In the genomic region with DNA sequence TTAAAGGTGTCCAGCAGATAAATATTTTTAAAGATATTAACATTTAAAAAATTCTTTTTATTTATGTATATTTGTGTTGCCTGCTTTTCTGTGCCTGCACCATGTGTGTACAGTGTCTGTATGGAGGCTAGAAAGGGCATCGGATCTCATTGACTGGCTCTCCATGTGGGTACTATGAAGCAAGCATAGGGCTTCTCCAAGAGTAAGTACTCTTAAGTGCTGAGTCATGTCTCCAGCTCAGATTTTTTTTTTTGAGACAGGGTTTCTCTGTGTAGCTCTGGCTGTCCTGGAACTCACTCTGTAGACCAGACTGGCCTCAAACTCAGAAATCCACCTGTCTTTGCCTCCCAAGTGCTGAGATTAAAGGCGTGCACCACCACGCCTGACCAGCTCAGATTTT, we compare ENCODE assay signal across 8 mouse cellular contexts. TPM values are rescaled to one million over a fixed set of nuclear protein-coding genes. Genes with fewer than 3 reads are reported as not detected.
DNase-seq lines count a peak whose midpoint lies in the region; ATAC-seq and TF ChIP-seq lines count a peak whose summit lies in the region.
"Not testable (repeated sequence)": the region's sequence is repeated elsewhere in the genome, so short reads cannot be mapped to it uniquely, and the experiment has no call there.

No protein-coding gene starts in this region.

- ATAC-seq in lung, postnatal 0 days = peak; percentile 49

- H3K27ac ChIP-seq in ES-Bruce4 (ENCODE audit: insufficient read depth, low read length) = peak overlapping the region; percentile 77
- not testable (repeated sequence) for H3K27ac ChIP-seq in ES-E14 (ENCODE audit: insufficient read depth, low read depth, low read length, poor library complexity, severe bottlenecking); MEL (ENCODE audit: control insufficient read depth, low read depth, low read length); lung, postnatal 0 days (ENCODE audit: low read length)

- not testable (repeated sequence) for TF ChIP-seq POLR2A in ES-Bruce4 (IDR thresholded peaks at IDR 0.05; ENCODE audit: insufficient read depth, low read length); MEL (IDR thresholded peaks at IDR 0.05; ENCODE audit: control insufficient read depth in 1 of 2, insufficient read depth in 1 of 2, low read depth in 1 of 2, low read length in 2 of 2, poor library complexity in 1 of 2)

- H3K9me3 ChIP-seq in E14TG2a.4 (ENCODE audit: low read length); ES-Bruce4 (replicated peaks; ENCODE audit: control insufficient read depth, insufficient read depth, low read length, poor library complexity, severe bottlenecking); ES-E14 (ENCODE audit: control insufficient read depth, insufficient read depth, low read depth, low read length); MEL (replicated peaks; ENCODE audit: insufficient read depth, low read length); lung, postnatal 0 days (ENCODE audit: low read length): not testable (repeated sequence)

- H3K4me2 ChIP-seq in lung, postnatal 0 days (replicated peaks; ENCODE audit: low read depth, low read length) = not testable (repeated sequence)

- peaks cover 57% of the 10 kb centered on the region for H3K4me1 ChIP-seq in E14TG2a.4 (replicated peaks; ENCODE audit: low read depth, low read length)
- not testable (repeated sequence) for H3K4me1 ChIP-seq in ES-Bruce4 (ENCODE audit: control insufficient read depth, insufficient read depth, low read length); MEL (ENCODE audit: control insufficient read depth in 1 of 2, insufficient read depth in 2 of 2, low read length in 2 of 2); lung, postnatal 0 days (ENCODE audit: insufficient read depth, low read depth, low read length)
- peaks cover 5 to 11% of the 10 kb centered on the region in 2 experiments; a peak in 2 of 4 replicates for H3K4me1 ChIP-seq in ES-E14 (ENCODE audit: control insufficient read depth in 2 of 2, insufficient read depth in 2 of 2, low read length in 2 of 2, poor library complexity in 1 of 2)

- DNase-seq in 416B (ENCODE audit: low read depth) (peak; percentile 53), R1 (ENCODE audit: low read depth, low spot score) (peak; percentile 25)
- DNase-seq in ES-E14 (ENCODE audit: low read depth, low spot score); MEL (ENCODE audit: low read depth, low spot score): not testable (repeated sequence)
- DNase-seq in lung, postnatal 0 days (ENCODE audit: low spot score) = peak; percentile 62
- peak; percentile 35 for DNase-seq in lung, postnatal 36 days

- TF ChIP-seq RAD21 in MEL (IDR thresholded peaks at IDR 0.05; ENCODE audit: low read depth, low read length) = not testable (repeated sequence)

- H3K9ac ChIP-seq in ES-Bruce4 (ENCODE audit: low read depth, poor library complexity, severe bottlenecking) = peak overlapping the region; percentile 28
- not testable (repeated sequence) for H3K9ac ChIP-seq in ES-E14 (ENCODE audit: insufficient read depth, low read depth, low read length, poor library complexity, severe bottlenecking); MEL (ENCODE audit: control insufficient read depth, low read depth, low read length, poor library complexity, severe bottlenecking); lung, postnatal 0 days (replicated peaks; ENCODE audit: low read depth)

- in situ Hi-C loops in ES-E14 (cut with MboI; ENCODE audit: low sequenced_read_pairs in 2 of 2, unreplicated experiment in 2 of 2) = not testable (repeated sequence)

- TF ChIP-seq EP300 in ES-Bruce4 (IDR thresholded peaks at IDR 0.05; ENCODE audit: insufficient read depth, low read depth, low read length); MEL (IDR thresholded peaks at IDR 0.05; ENCODE audit: low read depth in 1 of 2, low read length in 2 of 2): not testable (repeated sequence)
- TF ChIP-seq EP300 in lung, postnatal 0 days (IDR thresholded peaks at IDR 0.05) = peak; percentile 33

- 79% methylated on average over 3 of the region's 3 CpGs for WGBS in lung, postnatal 0 days

- H3K27me3 ChIP-seq in E14TG2a.4 (ENCODE audit: insufficient read depth, low read length); ES-Bruce4 (ENCODE audit: control insufficient read depth, insufficient read depth, low read length, poor library complexity, severe bottlenecking); MEL (ENCODE audit: control insufficient read depth in 1 of 2, insufficient read depth in 2 of 2, low read length in 2 of 2); lung, postnatal 0 days (replicated peaks; ENCODE audit: insufficient read depth, low read length): not testable (repeated sequence)

- not testable (repeated sequence) for H3K36me3 ChIP-seq in E14TG2a.4 (ENCODE audit: insufficient read depth, low read length); ES-Bruce4 (ENCODE audit: control insufficient read depth, insufficient read depth, low read length, poor library complexity, severe bottlenecking); ES-E14 (ENCODE audit: control insufficient read depth, insufficient read depth, low read length, poor library complexity, severe bottlenecking); MEL (ENCODE audit: control insufficient read depth in 1 of 2, insufficient read depth in 2 of 2, low read length in 2 of 2); lung, postnatal 0 days (ENCODE audit: insufficient read depth, low read length)

- H3K4me3 ChIP-seq in E14TG2a.4 (replicated peaks; ENCODE audit: low read length) = 0 out of 2 replicates have a peak overlapping the region, but pooled peaks have one; percentile 17
- H3K4me3 ChIP-seq in ES-Bruce4 (ENCODE audit: low read depth, low read length); MEL (ENCODE audit: control insufficient read depth in 1 of 2, insufficient read depth in 1 of 2, low read depth in 2 of 2, low read length in 2 of 2); lung, postnatal 0 days (ENCODE audit: low read depth, low read length): not testable (repeated sequence)
- H3K4me3 ChIP-seq in ES-E14 (ENCODE audit: insufficient read depth in 1 of 2, low read depth in 1 of 2, low read length in 2 of 2, poor library complexity in 1 of 2, severe bottlenecking in 1 of 2) = 0 out of 4 replicates have a peak overlapping the region, but pooled peaks of 1 of the 2 experiments have one; percentile 17

- H3K79me2 ChIP-seq in MEL (ENCODE audit: control insufficient read depth, insufficient read depth, low read length, poor library complexity) = peaks cover 25% of the 10 kb centered on the region

- not testable (repeated sequence) for TF ChIP-seq CTCF in E14TG2a.4 (conservative IDR thresholded peaks at IDR 0.05; ENCODE audit: low read length); ES-Bruce4 (IDR thresholded peaks at IDR 0.05; ENCODE audit: low read depth, low read length); MEL (IDR thresholded peaks at IDR 0.05 in 2 of 3, conservative IDR thresholded peaks at IDR 0.05 in 1 of 3; ENCODE audit: control insufficient read depth in 1 of 3, insufficient read depth in 1 of 3, low read depth in 2 of 3, low read length in 3 of 3, poor library complexity in 1 of 3, severe bottlenecking in 1 of 3); lung, postnatal 0 days (IDR thresholded peaks at IDR 0.05)

TF ChIP-seq in ES-E14, 5 proteins besides CTCF, POLR2A, EP300 and RAD21:
- TF ChIP-seq ZNF384 (IDR thresholded peaks at IDR 0.05; ENCODE audit: low read depth, low read length) (0 out of 2 replicates have a peak, but pooled peaks have one; percentile 40), MAFK (IDR thresholded peaks at IDR 0.05; ENCODE audit: insufficient read depth, low read depth, low read length) (peak; percentile 54; the same call in 1 of the 2 replicates)

TF ChIP-seq in MEL, 35 proteins besides CTCF, POLR2A, EP300 and RAD21:
- 0 out of 2 replicates have a peak, but pooled peaks have one; percentile 49 for TF ChIP-seq ZNF384 (IDR thresholded peaks at IDR 0.05; ENCODE audit: low read depth, low read length)

RNA-seq across cellular contexts. Expression of a gene that starts 47.7 kb away (rescaled TPM):
- polyA plus RNA-seq in ES-Bruce4 (2011; ENCODE audit: insufficient read depth, insufficient read length, low read depth, missing spikeins) = 47.0 and 48.8 TPM in 2 replicates
- 8.7 and 9.9 TPM in 2 replicates for total RNA-seq in ES-E14 (2012; rRNA removed)
- total RNA-seq in MEL (2012; rRNA removed) = 2.9 and 3.6 TPM in 2 replicates
- 10 to 100 TPM in 1 of 2 experiments, not detected in 1; 26.5 TPM for polyA plus RNA-seq in MEL (2012; ENCODE audit: insufficient read depth in 1 of 2, insufficient read length in 2 of 2, low read depth in 1 of 2, low replicate concordance in 2 of 2, missing spikeins in 1 of 2)
- 4.8 and 5.0 TPM in 2 replicates for polyA plus RNA-seq in lung, postnatal 0 days (2015; fragmentation: Nextera tagmentation; extraction: Ambion mirVana)
